Mouse (Mus musculus) lung, postnatal 0 days (tissue): Measurements from ENCODE around the gene Bfsp2. TPM values are rescaled to one million over a fixed set of nuclear protein-coding genes. Genes with fewer than 3 reads are reported as not detected.

Experiments used
- ATAC-seq: fragments of 200-750 bp; cut with Nextera tagmentation; 2 replicates; pipeline ENCODE4 v1.8.0; 2017; ENCODE audit warnings: moderate library complexity
- DNase-seq: peaks from one replicate; pipeline ENCODE4 v3.0.0-alpha.2; 2016; ENCODE audit warnings: low spot score
- H3K27ac ChIP-seq: fragments of 300-500 bp; sonication (generic); 2 replicates; pipeline ENCODE4 v1.5.1; 2014; ENCODE audit warnings: antibody characterized with exemption, mild to moderate bottlenecking, low read length, mixed read lengths
- H3K27me3 ChIP-seq: fragments of 300-500 bp; sonication (generic); replicated peaks from 2 replicates; pipeline ENCODE4 v1.6.1; 2014; ENCODE audit warnings: low read length, mixed read lengths; ENCODE audit not compliant: insufficient read depth
- H3K36me3 ChIP-seq: fragments of 300-500 bp; sonication (generic); 2 replicates; pipeline ENCODE4 v1.6.1; 2014; ENCODE audit warnings: low read length, mixed read lengths; ENCODE audit not compliant: insufficient read depth
- H3K4me1 ChIP-seq: fragments of 300-500 bp; sonication (generic); 2 replicates; pipeline ENCODE4 v1.6.1; 2014; ENCODE audit warnings: antibody characterized with exemption, low read depth, low read length, mixed read lengths; ENCODE audit not compliant: insufficient read depth
- H3K4me2 ChIP-seq: fragments of 300-500 bp; sonication (generic); replicated peaks from 2 replicates; pipeline ENCODE4 v1.6.1; 2014; ENCODE audit warnings: low read depth, mild to moderate bottlenecking, low read length, moderate library complexity, mixed read lengths
- H3K4me3 ChIP-seq: fragments of 300-500 bp; sonication (generic); 2 replicates; pipeline ENCODE4 v1.5.1; 2014; ENCODE audit warnings: low read depth, low read length
- H3K9ac ChIP-seq: fragments of 300-500 bp; sonication (generic); replicated peaks from 2 replicates; pipeline ENCODE4 v1.6.1; 2014; ENCODE audit warnings: low read depth, mild to moderate bottlenecking
- H3K9me3 ChIP-seq: fragments of 300-500 bp; sonication (generic); 2 replicates; pipeline ENCODE4 v1.6.1; 2016; ENCODE audit warnings: low read length, mixed read lengths
- CTCF ChIP-seq: IDR thresholded peaks from 2 replicates; pipeline ENCODE4 v1.5.1; 2016; ENCODE audit warnings: antibody characterized with exemption, mild to moderate bottlenecking
- EP300 ChIP-seq: IDR thresholded peaks from 2 replicates; pipeline ENCODE4 v1.6.1; 2016; ENCODE audit warnings: antibody characterized with exemption, mild to moderate bottlenecking, control low read depth
- WGBS: fragments of 180-500 bp; shearing (Covaris S2); extraction: QIAGEN DNeasy Blood & Tissue Kit; methylation state at CpG from one replicate; pipeline ENCODE4 v1.1.7; 2014; 5-methylcytosine and 5-hydroxymethylcytosine counted together
- polyA plus RNA-seq: library from polyadenylated mRNA; unstranded; fragments of >200 nt; fragmentation: Nextera tagmentation; extraction: Ambion mirVana; gene quantifications from 2 replicates; pipeline ENCODE4 v1.2.1, GENCODE M21; 2015

The Bfsp2 gene
- polyA plus RNA-seq, 1 experiment from 2014 or later: 0.30 TPM

- WGBS: 83% methylated on average over 6 of the region's 6 CpGs
- Histone ChIP-seq H3K9me3 (no peaks in the 10 kb centered on the region), H3K4me3 (no peak overlapping the region), H3K9ac (no peak overlapping the region), H3K4me2 (no peak overlapping the region), H3K4me1 (no peaks in the 10 kb centered on the region), H3K27ac (no peak overlapping the region), H3K36me3 (no peaks in the 10 kb centered on the region), H3K27me3 (no peaks in the 10 kb centered on the region)
- ATAC-seq (no peak), DNase-seq (no peak)
- no peak for TF ChIP-seq CTCF
- TF ChIP-seq EP300: no peak
Measured at GRCm38 (mm10) chr9:103512257-103512656, 32.0 kb upstream of the Bfsp2 start.

- no peak overlapping the region for H3K27ac ChIP-seq
- WGBS: 56% methylated on average over 7 of the region's 7 CpGs
- H3K36me3 ChIP-seq: no peaks in the 10 kb centered on the region
- no peak overlapping the region for H3K4me3 ChIP-seq
- ATAC-seq (0 out of 2 replicates have a peak, but pooled peaks have one; percentile 23), DNase-seq (no peak)
- no peak overlapping the region for H3K9ac ChIP-seq
- TF ChIP-seq EP300 (no peak), CTCF (no peak)
- H3K4me2 ChIP-seq: no peak overlapping the region
- no peaks in the 10 kb centered on the region for H3K27me3 ChIP-seq
- no peaks in the 10 kb centered on the region for H3K9me3 ChIP-seq
- H3K4me1 ChIP-seq: no peaks in the 10 kb centered on the region
Measured at GRCm38 (mm10) chr9:103506968-103507584, 26.9 kb upstream of the Bfsp2 start.

GRCm38 (mm10) chr9:103505067-103505466 is 24.8 kb upstream of the Bfsp2 start:
- no peak overlapping the region for H3K4me3 ChIP-seq
- ATAC-seq: no peak
- H3K9ac ChIP-seq: no peak overlapping the region
- no peak overlapping the region for H3K27ac ChIP-seq
- H3K4me2 ChIP-seq: no peak overlapping the region
- no peaks in the 10 kb centered on the region for H3K4me1 ChIP-seq
- DNase-seq: no peak
- no peaks in the 10 kb centered on the region for H3K27me3 ChIP-seq
- no peaks in the 10 kb centered on the region for H3K9me3 ChIP-seq
- TF ChIP-seq CTCF (no peak), EP300 (no peak)
- H3K36me3 ChIP-seq: no peaks in the 10 kb centered on the region
- WGBS: 71% methylated on average over 5 of the region's 5 CpGs

GRCm38 (mm10) chr9:103504646-103505045 is 24.4 kb upstream of the Bfsp2 start:
- TF ChIP-seq CTCF: no peak
- no peak for TF ChIP-seq EP300
- Histone ChIP-seq H3K36me3 (no peaks in the 10 kb centered on the region), H3K9me3 (no peaks in the 10 kb centered on the region), H3K9ac (no peak overlapping the region), H3K27me3 (no peaks in the 10 kb centered on the region), H3K27ac (no peak overlapping the region), H3K4me3 (no peak overlapping the region), H3K4me2 (no peak overlapping the region), H3K4me1 (no peaks in the 10 kb centered on the region)
- DNase-seq: no peak
- ATAC-seq: no peak
- WGBS: 91% methylated on average over 1 of the region's 1 CpGs

GRCm38 (mm10) chr9:103503586-103504298 is 23.5 kb upstream of the Bfsp2 start:
- DNase-seq (no peak), ATAC-seq (no peak)
- Histone ChIP-seq H3K27me3 (no peaks in the 10 kb centered on the region), H3K4me2 (no peak overlapping the region), H3K27ac (no peak overlapping the region), H3K9me3 (no peaks in the 10 kb centered on the region), H3K9ac (no peak overlapping the region), H3K36me3 (no peaks in the 10 kb centered on the region), H3K4me1 (no peaks in the 10 kb centered on the region), H3K4me3 (no peak overlapping the region)
- 84% methylated on average over 3 of the region's 3 CpGs for WGBS
- TF ChIP-seq EP300 (no peak), CTCF (no peak)

- H3K27ac ChIP-seq: no peak overlapping the region
- H3K4me3 ChIP-seq: no peak overlapping the region
- no peak for DNase-seq
- no peak overlapping the region for H3K4me2 ChIP-seq
- H3K36me3 ChIP-seq: no peaks in the 10 kb centered on the region
- H3K9ac ChIP-seq: no peak overlapping the region
- ATAC-seq: no peak
- no peaks in the 10 kb centered on the region for H3K27me3 ChIP-seq
- no peak for TF ChIP-seq CTCF
- no peak for TF ChIP-seq EP300
- H3K9me3 ChIP-seq: no peaks in the 10 kb centered on the region
- 90% methylated on average over 2 of the region's 2 CpGs for WGBS
- no peaks in the 10 kb centered on the region for H3K4me1 ChIP-seq
Measured at GRCm38 (mm10) chr9:103502655-103503054, 22.4 kb upstream of the Bfsp2 start.
